Mouse (Mus musculus) megakaryocyte-erythroid progenitor cell, adult 5 weeks (primary cell): ENCODE data around the gene Olfr525. TPM values are rescaled to one million over a fixed set of nuclear protein-coding genes. Genes with fewer than 3 reads are reported as not detected.

Experiments
- polyA plus RNA-seq: library from polyadenylated mRNA; stranded (reverse); fragments of >175 nt; gene quantifications from 2 replicates; pipeline ENCODE4 v1.2.3, GENCODE M21; 2012

The Olfr525 gene
- polyA plus RNA-seq, result not detected in 2 replicates

GRCm38 (mm10) chr7:140320558-140320957 lies at the start of gene Olfr525:
TSS of gene Olfr525 (plus strand) at chr7:140320858.

GRCm38 (mm10) chr7:140333717-140334116 lies 13.1 kb downstream of the Olfr525 start, which contains the start of gene Olfr527:
TSS of gene Olfr527 (plus strand) at chr7:140334017.

DNA sequence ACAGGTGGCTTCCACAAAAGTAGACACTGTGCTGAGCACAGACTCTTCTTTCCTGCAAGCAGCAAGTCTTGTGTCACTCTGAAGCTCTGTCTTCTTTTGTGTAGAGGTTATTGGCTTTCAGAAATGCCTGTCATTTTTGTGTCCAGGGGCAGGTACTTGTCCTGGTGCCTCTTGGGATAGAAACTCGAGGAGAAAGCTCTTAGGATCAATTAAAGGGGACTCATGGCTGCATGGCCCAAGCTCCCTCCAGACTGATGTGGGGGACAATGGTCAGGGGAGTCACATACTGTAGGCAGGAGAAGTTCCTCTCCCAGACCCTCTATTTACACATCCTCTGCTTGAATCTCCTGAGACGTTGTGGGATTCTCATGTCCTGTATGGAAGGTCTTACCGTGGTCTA lies 40.9 kb downstream of the Olfr525 start, which contains the start of gene Olfr60:
Olfr60 (minus strand) TSS at position 101 of the 400 bp plus-strand sequence.

GRCm38 (mm10) chr7:140376231-140376630 lies 55.6 kb downstream of the Olfr525 start, which contains the start of gene Olfr530:
TSS of gene Olfr530 (minus strand) at chr7:140376331.

Other genes with a start within 250 kb of the Olfr525 start
- gene Caly, start 238.3 kb upstream of the Olfr525 start, polyA plus RNA-seq, result 0.05 and 0.50 TPM in 2 replicates
- gene Prap1, start 227.5 kb upstream of the Olfr525 start, polyA plus RNA-seq, result not detected in 2 replicates
- 14.6 and 16.2 TPM in 2 replicates for gene Fuom, start 218.4 kb upstream of the Olfr525 start, polyA plus RNA-seq
- 6.8 and 8.3 TPM in 2 replicates for gene Paox, start 205.1 kb upstream of the Olfr525 start, polyA plus RNA-seq
- 7.4 and 8.2 TPM in 2 replicates for gene Echs1, start 204.4 kb upstream of the Olfr525 start, polyA plus RNA-seq
- 4.8 and 6.7 TPM in 2 replicates for gene Mtg1, start 183.3 kb upstream of the Olfr525 start, polyA plus RNA-seq
- not detected in 2 replicates for gene Sprn, start 166.0 kb upstream of the Olfr525 start, polyA plus RNA-seq
- not detected in 2 replicates for gene Olfr522, start 156.1 kb upstream of the Olfr525 start, polyA plus RNA-seq
- gene Olfr523, start 147.6 kb upstream of the Olfr525 start, polyA plus RNA-seq, result not detected in 2 replicates
- gene Olfr524, start 114.9 kb upstream of the Olfr525 start, polyA plus RNA-seq, result 0.02 TPM in 1 of 2 replicates, not detected in the other
- gene Cd163l1, start 102.6 kb upstream of the Olfr525 start, polyA plus RNA-seq, result 0.18 TPM in 1 of 2 replicates, not detected in the other
- gene 5830411N06Rik, start 73.6 kb upstream of the Olfr525 start, polyA plus RNA-seq, result not detected in 2 replicates
- gene Olfr527, start 13.2 kb downstream of the Olfr525 start, polyA plus RNA-seq, result not detected in 2 replicates
- not detected in 2 replicates for gene Olfr60, start 40.8 kb downstream of the Olfr525 start, polyA plus RNA-seq
- gene Olfr530, start 55.5 kb downstream of the Olfr525 start, polyA plus RNA-seq, result not detected in 2 replicates
- gene Olfr531, start 82.1 kb downstream of the Olfr525 start, polyA plus RNA-seq, result not detected in 2 replicates
- gene Olfr532, start 100.8 kb downstream of the Olfr525 start, polyA plus RNA-seq, result not detected in 2 replicates
- gene Olfr533, start 142.5 kb downstream of the Olfr525 start, polyA plus RNA-seq, result 0.06 TPM in 1 of 2 replicates, not detected in the other
- not detected in 2 replicates for gene Olfr535, start 163.4 kb downstream of the Olfr525 start, polyA plus RNA-seq
- not detected in 2 replicates for gene Olfr536, start 186.5 kb downstream of the Olfr525 start, polyA plus RNA-seq
- not detected in 2 replicates for gene Olfr538, start 247.0 kb downstream of the Olfr525 start, polyA plus RNA-seq